Mouse (Mus musculus): ENCODE results near the gene Sec14l3. TPM values are rescaled to one million over a fixed set of nuclear protein-coding genes. Genes with fewer than 3 reads are reported as not detected.

The Sec14l3 gene
- polyA plus RNA-seq, 1 experiment from 2014 or later, result 0.86 TPM

- Histone ChIP-seq H3K4me3 (no peak within 1 kb of the TSS), H3K4me1 (replicated peaks) (peaks cover 12% of the 10 kb centered on the region), H3K9me3 (no peaks in the 10 kb centered on the region), H3K27me3 (no peaks in the 10 kb centered on the region), H3K27ac (replicated peaks) (no peak within 1 kb of the TSS), H3K4me2 (no peak within 1 kb of the TSS), H3K9ac (no peak within 1 kb of the TSS), H3K36me3 (no peaks in the 10 kb centered on the region)
- 81% methylated on average over 10 of the region's 10 CpGs for WGBS
- no peak for ATAC-seq (ENCODE audit: low FRiP score, low read depth)
These were observed 58.3 kb downstream of the Sec14l3 start, which contains the start of gene Sec14l2 for GRCm38 (mm10) chr11:4122742-4123579. Gene Sec14l2, minus strand, starts transcription at chr11:4123415.

GRCm38 (mm10) chr11:4123922-4124321, 59.3 kb downstream of the Sec14l3 start:
- H3K4me3 ChIP-seq, result no peak overlapping the region
- 68% methylated on average over 5 of the region's 5 CpGs for WGBS
- H3K9ac ChIP-seq, result no peak overlapping the region
- no peaks in the 10 kb centered on the region for H3K36me3 ChIP-seq
- no peaks in the 10 kb centered on the region for H3K9me3 ChIP-seq
- no peak overlapping the region for H3K4me2 ChIP-seq
- H3K27ac ChIP-seq (replicated peaks), result no peak overlapping the region
- no peaks in the 10 kb centered on the region for H3K27me3 ChIP-seq
- no peak for ATAC-seq (ENCODE audit: low FRiP score, low read depth)
- H3K4me1 ChIP-seq (replicated peaks), result peaks cover 2% of the 10 kb centered on the region

- H3K27ac ChIP-seq (replicated peaks), result no peak overlapping the region
- no peaks in the 10 kb centered on the region for H3K4me1 ChIP-seq (replicated peaks)
- no peak overlapping the region for H3K4me3 ChIP-seq
- 95% methylated on average over 1 of the region's 1 CpGs for WGBS
- ATAC-seq (ENCODE audit: low FRiP score, low read depth), result no peak
- no peak overlapping the region for H3K4me2 ChIP-seq
- H3K9ac ChIP-seq, result no peak overlapping the region
- H3K36me3 ChIP-seq, result no peaks in the 10 kb centered on the region
- H3K9me3 ChIP-seq, result no peaks in the 10 kb centered on the region
- no peaks in the 10 kb centered on the region for H3K27me3 ChIP-seq
These were observed 62.4 kb downstream of the Sec14l3 start for GRCm38 (mm10) chr11:4127059-4127458.

Other genes with a start within 250 kb of the Sec14l3 start
- 28.7 and 33.1 TPM in 2 replicates for gene Osbp2, start 200.9 kb upstream of the Sec14l3 start, polyA plus RNA-seq (2015; fragmentation: Nextera tagmentation; extraction: Ambion mirVana)
- 0.43 and 0.53 TPM in 2 replicates for gene 4921536K21Rik, start 169.7 kb upstream of the Sec14l3 start, polyA plus RNA-seq (2015; fragmentation: Nextera tagmentation; extraction: Ambion mirVana)
- gene Dusp18, start 169.6 kb upstream of the Sec14l3 start, polyA plus RNA-seq (2015; fragmentation: Nextera tagmentation; extraction: Ambion mirVana), result 28.4 and 33.1 TPM in 2 replicates
- gene Slc35e4, start 150.2 kb upstream of the Sec14l3 start, polyA plus RNA-seq (2015; fragmentation: Nextera tagmentation; extraction: Ambion mirVana), result 17.3 and 20.3 TPM in 2 replicates
- gene Tcn2, start 132.7 kb upstream of the Sec14l3 start, polyA plus RNA-seq (2015; fragmentation: Nextera tagmentation; extraction: Ambion mirVana), result 27.2 and 28.3 TPM in 2 replicates
- 55.2 and 57.5 TPM in 2 replicates for gene Pes1, start 100.9 kb upstream of the Sec14l3 start, polyA plus RNA-seq (2015; fragmentation: Nextera tagmentation; extraction: Ambion mirVana)
- 0.13 TPM in 1 of 2 replicates, not detected in the other for gene 4930556J24Rik, start 88.1 kb upstream of the Sec14l3 start, polyA plus RNA-seq (2015; fragmentation: Nextera tagmentation; extraction: Ambion mirVana)
- gene Gal3st1, start 81.2 kb upstream of the Sec14l3 start, polyA plus RNA-seq (2015; fragmentation: Nextera tagmentation; extraction: Ambion mirVana), result 9.5 and 9.8 TPM in 2 replicates
- gene Sec14l4, start 33.4 kb upstream of the Sec14l3 start, polyA plus RNA-seq (2015; fragmentation: Nextera tagmentation; extraction: Ambion mirVana), result not detected in 2 replicates
- gene Mtfp1, start 30.6 kb downstream of the Sec14l3 start, polyA plus RNA-seq (2015; fragmentation: Nextera tagmentation; extraction: Ambion mirVana), result 10.7 and 12.3 TPM in 2 replicates
- 6.1 and 6.4 TPM in 2 replicates for gene Sec14l2, start 58.6 kb downstream of the Sec14l3 start, polyA plus RNA-seq (2015; fragmentation: Nextera tagmentation; extraction: Ambion mirVana)
- gene Rnf215, start 70.4 kb downstream of the Sec14l3 start, polyA plus RNA-seq (2015; fragmentation: Nextera tagmentation; extraction: Ambion mirVana), result 46.4 and 48.7 TPM in 2 replicates
- gene Ccdc157, start 95.5 kb downstream of the Sec14l3 start, polyA plus RNA-seq (2015; fragmentation: Nextera tagmentation; extraction: Ambion mirVana), result 8.3 and 10.0 TPM in 2 replicates
- gene Sf3a1, start 95.5 kb downstream of the Sec14l3 start, polyA plus RNA-seq (2015; fragmentation: Nextera tagmentation; extraction: Ambion mirVana), result 46.5 and 52.9 TPM in 2 replicates
- 36.3 and 38.1 TPM in 2 replicates for gene Tbc1d10a, start 121.9 kb downstream of the Sec14l3 start, polyA plus RNA-seq (2015; fragmentation: Nextera tagmentation; extraction: Ambion mirVana)
- 4.6 and 5.3 TPM in 2 replicates for gene Castor1, start 153.4 kb downstream of the Sec14l3 start, polyA plus RNA-seq (2015; fragmentation: Nextera tagmentation; extraction: Ambion mirVana)
- gene Osm, start 171.6 kb downstream of the Sec14l3 start, polyA plus RNA-seq (2015; fragmentation: Nextera tagmentation; extraction: Ambion mirVana), result not detected in 2 replicates
- gene Lif, start 192.7 kb downstream of the Sec14l3 start, polyA plus RNA-seq (2015; fragmentation: Nextera tagmentation; extraction: Ambion mirVana), result 0.08 TPM in 1 of 2 replicates, not detected in the other

Measured in hindbrain, embryonic 15.5 days (tissue).